Mouse (Mus musculus): ENCODE results near the gene Crb2. TPM values are rescaled to one million over a fixed set of nuclear protein-coding genes. Genes with fewer than 3 reads are reported as not detected.
A peak's percentile ranks its signal among the peaks of the same experiment; 100 is the strongest.

Crb2 gene
- polyA plus RNA-seq, 1 experiment from 2014 or later = 0.10 TPM

GRCm38 (mm10) chr2:37766027-37766761, 9.9 kb upstream of the Crb2 start:
- DNase-seq (ENCODE audit: low spot score) = peak; percentile 35

GRCm38 (mm10) chr2:37767080-37767547, 8.9 kb upstream of the Crb2 start:
- DNase-seq (ENCODE audit: low spot score) = peak; percentile 84

GRCm38 (mm10) chr2:37767739-37768138, 8.3 kb upstream of the Crb2 start:
- DNase-seq (ENCODE audit: low spot score) = no peak

- DNase-seq (ENCODE audit: low spot score) = no peak
Observed at GRCm38 (mm10) chr2:37768903-37769302, 7.1 kb upstream of the Crb2 start.

GRCm38 (mm10) chr2:37769793-37770192, 6.3 kb upstream of the Crb2 start:
- DNase-seq (ENCODE audit: low spot score) = no peak

GRCm38 (mm10) chr2:37771618-37772285, 4.3 kb upstream of the Crb2 start:
- peak; percentile 92 for DNase-seq (ENCODE audit: low spot score)

GRCm38 (mm10) chr2:37774571-37774970, 1.5 kb upstream of the Crb2 start:
- peak; percentile 37 for DNase-seq (ENCODE audit: low spot score)

GRCm38 (mm10) chr2:37776611-37777411, 762 bp downstream of the Crb2 start:
- no peak for DNase-seq (ENCODE audit: low spot score)

GRCm38 (mm10) chr2:37777958-37778720, 2.1 kb downstream of the Crb2 start:
- DNase-seq (ENCODE audit: low spot score) = no peak

GRCm38 (mm10) chr2:37780270-37780929, 4.4 kb downstream of the Crb2 start:
- no peak for DNase-seq (ENCODE audit: low spot score)

- no peak for DNase-seq (ENCODE audit: low spot score)
Observed at GRCm38 (mm10) chr2:37781421-37781820, 5.4 kb downstream of the Crb2 start.

- no peak for DNase-seq (ENCODE audit: low spot score)
Observed at GRCm38 (mm10) chr2:37782002-37782401, 6.0 kb downstream of the Crb2 start.

- no peak for DNase-seq (ENCODE audit: low spot score)
Observed at GRCm38 (mm10) chr2:37784473-37784872, 8.4 kb downstream of the Crb2 start.

- DNase-seq (ENCODE audit: low spot score) = peak; percentile 38
Observed at GRCm38 (mm10) chr2:37786461-37786860, 10.4 kb downstream of the Crb2 start.

- no peak for DNase-seq (ENCODE audit: low spot score)
Observed at GRCm38 (mm10) chr2:37788176-37788962, 12.3 kb downstream of the Crb2 start.

- no peak for DNase-seq (ENCODE audit: low spot score)
Observed at GRCm38 (mm10) chr2:37789029-37789428, 13.0 kb downstream of the Crb2 start.

- no peak for DNase-seq (ENCODE audit: low spot score)
Observed at GRCm38 (mm10) chr2:37789995-37790394, 13.9 kb downstream of the Crb2 start.

- DNase-seq (ENCODE audit: low spot score) = no peak
Observed at GRCm38 (mm10) chr2:37790738-37791137, 14.7 kb downstream of the Crb2 start.

- no peak for DNase-seq (ENCODE audit: low spot score)
Observed at GRCm38 (mm10) chr2:37791340-37791739, 15.3 kb downstream of the Crb2 start.

- DNase-seq (ENCODE audit: low spot score) = no peak
Observed at GRCm38 (mm10) chr2:37796021-37796420, 20.0 kb downstream of the Crb2 start.

All from thymus, postnatal 0 days (tissue).